Mouse (Mus musculus): ENCODE data around the gene Umodl1.

The Umodl1 gene

DNA sequence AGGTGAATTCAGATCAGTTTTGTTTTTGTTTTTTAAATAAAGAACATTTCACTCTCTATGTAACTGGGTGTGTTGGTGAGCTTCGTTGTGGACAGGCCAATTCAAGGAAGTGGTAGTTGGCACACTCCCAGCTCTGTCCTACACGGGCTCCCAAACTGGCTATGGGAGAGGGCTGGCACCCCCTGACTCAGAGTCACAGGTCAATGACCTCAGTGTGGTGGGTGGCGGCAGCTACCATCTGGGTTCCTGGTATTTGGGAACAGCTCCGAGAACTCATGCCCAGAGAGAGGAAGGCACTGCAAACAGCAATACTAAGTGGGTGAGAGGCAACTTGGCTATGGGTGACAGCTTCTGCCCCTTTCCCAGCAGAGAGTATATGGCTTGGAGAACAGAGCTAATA, 83.9 kb downstream of the Umodl1 start:
- DNase-seq (ENCODE audit: extremely low spot score), result no peak

DNA sequence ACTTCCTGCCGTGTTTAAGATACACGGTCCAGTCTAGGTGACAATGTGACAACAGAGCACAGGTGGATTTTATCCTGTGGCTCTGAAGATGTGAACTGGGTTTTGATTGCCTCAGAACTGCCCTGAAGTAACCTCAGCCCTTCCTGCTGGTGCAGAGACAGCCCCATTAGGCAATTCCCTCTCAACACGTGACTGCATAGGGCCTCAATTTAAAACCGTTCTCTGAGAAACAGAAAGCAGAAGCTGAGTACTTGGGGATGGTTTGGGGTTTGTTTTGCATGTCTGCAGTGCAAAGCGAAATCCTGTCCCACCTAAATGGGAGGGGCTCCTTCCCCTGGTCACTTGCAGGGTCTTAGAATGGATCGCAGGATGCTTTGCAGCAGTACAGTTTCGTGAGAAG, 85.2 kb downstream of the Umodl1 start:
- DNase-seq (ENCODE audit: extremely low spot score), result no peak

DNA sequence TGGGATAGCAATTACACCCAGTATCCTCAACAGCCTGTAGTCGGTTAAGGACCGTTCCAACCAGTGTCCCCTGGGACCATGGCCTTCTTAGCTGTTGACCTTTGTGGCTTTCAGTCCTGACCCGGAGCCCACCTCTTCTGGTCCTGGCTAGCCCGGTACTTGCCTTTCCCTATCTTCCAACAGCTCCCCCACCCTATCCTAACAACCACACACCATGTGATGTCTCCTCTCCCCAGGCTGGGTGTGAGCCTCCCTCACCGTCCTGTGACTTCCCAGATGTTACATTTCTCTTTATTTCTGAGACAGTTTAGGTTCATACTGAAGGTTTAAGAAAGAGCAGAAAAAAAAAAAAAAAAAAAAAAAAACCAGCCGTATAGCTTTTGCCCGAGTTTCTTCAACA, 86.0 kb downstream of the Umodl1 start:
- DNase-seq (ENCODE audit: extremely low spot score), result no peak

DNA sequence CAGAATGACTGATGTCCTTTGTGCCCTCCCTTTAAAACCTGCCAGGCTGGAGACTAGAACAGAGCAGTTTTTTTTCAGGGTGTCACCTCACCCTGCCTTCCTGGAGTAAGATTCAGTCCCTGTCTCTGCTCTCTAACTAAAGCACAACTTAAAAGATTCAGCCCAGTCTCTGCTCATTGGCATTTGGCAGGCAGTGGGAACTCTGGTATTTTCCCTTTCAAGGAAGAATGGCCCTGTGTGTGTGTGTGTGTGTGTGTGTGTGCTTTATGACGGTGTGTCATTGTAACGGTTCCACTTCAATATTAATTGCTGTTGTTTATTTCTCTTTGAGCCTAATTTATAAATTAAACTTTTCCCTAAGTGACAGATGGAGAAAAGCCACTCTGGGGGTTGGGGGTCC, 88.3 kb downstream of the Umodl1 start:
- no peak for DNase-seq (ENCODE audit: extremely low spot score)

GRCm38 (mm10) chr17:31057151-31057890, 102.9 kb downstream of the Umodl1 start, which contains the start of gene Abcg1:
Gene Abcg1 (plus strand): TSS chr17:31057675.
- DNase-seq (ENCODE audit: extremely low spot score), result peak; percentile 69

DNA sequence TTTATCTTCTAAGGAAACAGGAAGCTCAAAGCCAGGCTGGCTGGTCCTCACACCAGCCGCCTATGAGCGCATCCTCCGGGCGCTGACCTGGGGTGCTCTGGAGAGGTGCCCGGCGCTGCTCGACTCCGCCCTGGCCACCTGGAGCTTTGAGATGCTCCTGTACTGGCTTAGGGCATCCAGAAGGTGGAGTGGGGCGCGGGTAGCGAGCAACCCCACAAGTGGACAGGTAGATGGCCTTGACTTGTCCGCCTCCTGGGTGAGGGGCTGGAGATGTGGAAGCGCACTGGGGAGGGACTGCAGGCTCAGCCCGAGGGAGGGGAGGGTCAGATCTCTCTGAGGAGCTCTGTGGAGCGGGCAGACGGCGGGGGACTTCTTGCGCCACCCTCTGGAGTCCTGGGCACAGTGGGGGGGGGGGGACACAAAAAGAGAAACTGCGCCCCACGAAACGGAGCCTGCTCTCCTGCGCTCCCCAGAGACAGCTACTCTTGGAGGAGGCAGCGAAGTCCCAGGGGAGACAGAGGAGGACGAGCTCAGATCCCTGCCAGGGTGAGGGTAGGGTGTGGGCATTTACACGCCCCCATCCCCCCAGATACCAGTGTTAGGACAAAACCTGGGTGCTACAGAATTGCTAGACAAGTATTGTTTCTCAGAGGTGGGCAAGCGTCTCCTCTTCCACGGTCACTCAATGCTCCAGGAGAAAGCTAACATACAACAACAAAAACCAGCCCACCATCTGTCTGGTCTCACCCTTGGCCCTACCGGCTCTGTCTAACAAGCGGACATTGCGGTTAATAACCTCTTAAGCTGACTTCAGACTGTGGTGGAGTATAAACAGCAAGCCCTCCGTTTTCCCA, 103.7 kb downstream of the Umodl1 start:
- no peak for DNase-seq (ENCODE audit: extremely low spot score)

DNA sequence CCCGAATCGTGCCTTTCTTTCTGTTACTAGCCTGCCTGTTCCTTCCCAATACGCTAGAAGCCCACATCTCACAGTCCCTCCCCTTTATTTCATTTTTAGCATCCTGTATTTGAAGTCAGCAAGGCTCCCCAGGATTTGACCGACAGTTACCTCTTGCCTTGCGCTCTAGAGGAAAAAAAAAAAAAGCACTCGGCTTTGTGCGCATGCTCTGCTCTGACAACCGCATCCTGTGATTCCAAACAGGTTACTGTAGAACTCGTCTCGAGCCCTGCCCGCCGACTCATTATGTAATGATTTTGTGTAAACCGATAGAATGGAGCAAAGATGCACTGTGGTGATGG, 104.3 kb downstream of the Umodl1 start:
- DNase-seq (ENCODE audit: extremely low spot score), result no peak

- no peak for DNase-seq (ENCODE audit: extremely low spot score)
Observed at GRCm38 (mm10) chr17:31060196-31060587, 105.8 kb downstream of the Umodl1 start.
